Mouse (Mus musculus) limb, embryonic 15.5 days (tissue): ENCODE data around the gene Rbms3. TPM values are rescaled to one million over a fixed set of nuclear protein-coding genes. Genes with fewer than 3 reads are reported as not detected.

Experiments used
- ATAC-seq: fragments of 200-750 bp; cut with Nextera tagmentation; 2 replicates; pipeline ENCODE4 v1.8.0; 2017; ENCODE audit warnings: low read depth, moderate TSS enrichment; ENCODE audit not compliant: insufficient number of reproducible peaks, low FRiP score, low TSS enrichment
- H3K27ac ChIP-seq: fragments of 300-500 bp; sonication (generic); 2 replicates; pipeline ENCODE4 v1.5.1; 2015; ENCODE audit warnings: moderate library complexity, mild to moderate bottlenecking, inconsistent platforms
- H3K27me3 ChIP-seq: fragments of 300-500 bp; sonication (generic); 2 replicates; pipeline ENCODE4 v1.6.1; 2015; ENCODE audit warnings: inconsistent platforms
- H3K36me3 ChIP-seq: fragments of 300-500 bp; sonication (generic); 2 replicates; pipeline ENCODE4 v1.6.1; 2015; ENCODE audit warnings: inconsistent platforms
- H3K4me1 ChIP-seq: fragments of 300-500 bp; sonication (generic); 2 replicates; pipeline ENCODE4 v1.6.1; 2015; ENCODE audit warnings: inconsistent platforms
- H3K4me2 ChIP-seq: fragments of 300-500 bp; sonication (generic); 2 replicates; pipeline ENCODE4 v1.6.1; 2015; ENCODE audit warnings: mild to moderate bottlenecking, inconsistent platforms
- H3K4me3 ChIP-seq: fragments of 300-500 bp; sonication (generic); 2 replicates; pipeline ENCODE4 v1.5.1; 2015; ENCODE audit warnings: mild to moderate bottlenecking, inconsistent platforms
- H3K9ac ChIP-seq: fragments of 300-500 bp; sonication (generic); 2 replicates; pipeline ENCODE4 v1.6.1; 2015; ENCODE audit warnings: inconsistent platforms
- H3K9me3 ChIP-seq: fragments of 300-500 bp; sonication (generic); 2 replicates; pipeline ENCODE4 v1.6.1; 2016; ENCODE audit warnings: inconsistent platforms
- WGBS: fragments of 180-500 bp; shearing (Covaris S2); methylation state at CpG from one replicate; pipeline ENCODE4 v1.1.7; 2015; 5-methylcytosine and 5-hydroxymethylcytosine counted together
- polyA plus RNA-seq: library from polyadenylated mRNA; unstranded; fragments of >200 nt; fragmentation: Nextera tagmentation; extraction: Ambion mirVana; gene quantifications from 2 replicates; pipeline ENCODE4 v1.2.1, GENCODE M21; 2015

The Rbms3 gene
- polyA plus RNA-seq, 1 experiment from 2014 or later, result 99.4 TPM

DNA sequence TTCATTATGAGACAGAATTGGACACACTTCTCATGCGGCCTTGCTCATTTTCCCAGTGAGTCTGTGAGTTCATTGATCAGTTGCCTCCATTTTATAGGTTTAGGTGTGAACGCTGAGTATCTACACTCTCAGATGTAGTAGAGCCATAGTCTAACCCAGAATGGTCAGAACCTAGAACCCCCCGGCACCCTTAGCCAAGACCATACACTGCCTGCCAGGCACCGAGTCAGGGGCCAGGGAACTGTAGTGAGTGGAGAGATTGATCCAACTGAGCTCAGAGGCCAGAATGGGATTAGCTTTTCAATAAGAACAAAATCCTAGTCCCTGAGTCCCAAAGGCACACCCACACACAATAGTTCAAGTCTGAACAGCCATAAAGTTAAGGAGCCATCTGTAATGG, 475.1 kb downstream of the Rbms3 start:
- H3K27ac ChIP-seq, result peak overlapping the region; percentile 28; the same call in 1 of the 2 replicates

DNA sequence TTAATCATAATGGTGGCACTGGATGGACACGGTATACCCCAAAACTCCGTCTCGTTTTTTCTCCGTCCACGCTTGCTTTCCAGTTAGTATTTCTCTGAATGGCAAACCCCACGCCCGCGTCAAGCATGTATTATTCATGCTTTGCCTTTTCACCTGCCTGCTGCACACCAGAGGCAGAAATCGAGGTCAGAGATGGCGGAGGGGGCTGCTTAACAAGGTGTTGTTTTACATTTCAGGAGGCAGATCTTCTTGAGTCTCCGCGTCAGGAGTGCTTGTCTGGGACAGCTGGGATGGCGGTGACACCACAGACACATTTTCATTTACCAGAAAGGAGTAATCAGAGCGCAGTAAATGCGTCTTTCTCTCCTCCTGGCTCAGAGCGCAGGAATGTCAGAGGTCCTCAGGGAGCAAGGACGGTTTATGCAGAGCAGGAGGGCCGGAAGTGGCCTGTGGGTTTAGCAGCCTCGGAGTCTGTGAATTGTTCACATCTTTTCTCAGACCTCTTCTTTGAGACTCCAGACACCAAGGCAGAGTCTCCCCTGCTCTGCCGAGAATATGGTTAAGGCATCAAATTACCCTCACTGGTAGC, 475.9 kb downstream of the Rbms3 start:
- Histone ChIP-seq H3K9ac (no peak overlapping the region), H3K27me3 (no peaks in the 10 kb centered on the region), H3K36me3 (no peaks in the 10 kb centered on the region), H3K4me3 (no peak overlapping the region), H3K9me3 (no peaks in the 10 kb centered on the region), H3K4me1 (peaks cover 36% of the 10 kb centered on the region), H3K27ac (peak overlapping the region; percentile 33; the same call in 1 of the 2 replicates), H3K4me2 (peak overlapping the region; percentile 27)
- WGBS, result 33% methylated on average over 20 of the region's 20 CpGs
- 0 out of 2 replicates have a peak, but pooled peaks have one; percentile 48 for ATAC-seq

More for the DNA sequence above, 475.1 kb downstream of the Rbms3 start:
- Histone ChIP-seq H3K4me2 (no peak overlapping the region), H3K27me3 (no peaks in the 10 kb centered on the region), H3K4me1 (peaks cover 36% of the 10 kb centered on the region), H3K36me3 (no peaks in the 10 kb centered on the region), H3K9ac (no peak overlapping the region), H3K9me3 (no peaks in the 10 kb centered on the region), H3K4me3 (no peak overlapping the region)
- no peak for ATAC-seq
- WGBS, result 62% methylated on average over 4 of the region's 4 CpGs

DNA sequence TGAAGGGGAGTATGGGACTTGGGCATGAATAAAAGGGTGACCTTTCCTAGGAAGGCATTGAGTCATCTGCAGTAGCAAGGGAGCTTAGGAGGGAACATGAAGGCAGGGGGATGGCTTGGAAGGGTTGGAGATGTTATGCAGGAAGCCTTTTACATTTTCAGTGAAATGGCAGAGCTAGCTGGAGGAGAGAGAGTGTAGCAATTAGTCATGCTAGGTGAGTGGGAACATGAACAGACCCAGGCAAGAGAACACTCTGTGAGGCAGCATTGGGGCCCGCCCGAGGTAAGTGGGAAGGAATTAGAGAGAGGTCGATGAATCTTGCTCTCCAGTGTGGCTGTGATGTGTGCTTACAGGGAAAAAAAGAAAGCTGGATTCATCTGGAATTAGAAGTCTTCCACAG, 477.8 kb downstream of the Rbms3 start:
- no peak overlapping the region for H3K27ac ChIP-seq
- H3K4me3 ChIP-seq, result no peak overlapping the region

GRCm38 (mm10) chr9:117144057-117144723, 485.5 kb downstream of the Rbms3 start:
- no peak for ATAC-seq
- Histone ChIP-seq H3K27ac (peak overlapping the region; percentile 55), H3K9ac (no peak overlapping the region), H3K36me3 (no peaks in the 10 kb centered on the region), H3K4me1 (peaks cover 9% of the 10 kb centered on the region; the same call in 1 of the 2 replicates), H3K4me3 (no peak overlapping the region), H3K27me3 (no peaks in the 10 kb centered on the region), H3K9me3 (no peaks in the 10 kb centered on the region), H3K4me2 (no peak overlapping the region)
- 62% methylated on average over 7 of the region's 7 CpGs for WGBS

More for the DNA sequence above, 477.8 kb downstream of the Rbms3 start:
- 64% methylated on average over 3 of the region's 3 CpGs for WGBS
- Histone ChIP-seq H3K4me2 (no peak overlapping the region), H3K9me3 (no peaks in the 10 kb centered on the region), H3K27me3 (no peaks in the 10 kb centered on the region), H3K9ac (no peak overlapping the region), H3K36me3 (no peaks in the 10 kb centered on the region), H3K4me1 (peaks cover 33% of the 10 kb centered on the region)
- no peak for ATAC-seq

DNA sequence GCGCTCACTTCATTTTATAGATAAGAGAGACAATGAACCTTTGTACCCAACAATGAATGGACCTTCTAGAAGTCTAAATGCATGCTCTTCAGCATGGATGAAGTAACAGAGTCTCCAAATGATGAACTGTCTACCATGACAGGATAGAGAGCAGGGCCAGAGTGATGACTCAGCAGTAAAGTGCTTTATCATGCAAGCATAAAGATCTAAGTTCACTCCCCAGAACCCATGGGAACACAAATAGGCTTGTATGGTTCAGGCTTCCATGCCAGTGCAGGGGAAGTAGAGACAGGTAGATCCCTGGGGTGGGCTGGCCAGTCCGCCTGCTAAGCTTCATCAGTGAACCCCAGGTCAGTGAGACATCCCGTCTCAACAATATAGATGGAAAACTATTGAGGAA, 489.7 kb downstream of the Rbms3 start:
- Histone ChIP-seq H3K27me3 (no peaks in the 10 kb centered on the region), H3K9ac (no peak overlapping the region), H3K27ac (no peak overlapping the region), H3K4me2 (no peak overlapping the region), H3K36me3 (no peaks in the 10 kb centered on the region), H3K4me1 (peaks cover 9% of the 10 kb centered on the region; the same call in 1 of the 2 replicates), H3K9me3 (no peaks in the 10 kb centered on the region), H3K4me3 (no peak overlapping the region)
- no peak for ATAC-seq
- 92% methylated on average over 3 of the region's 3 CpGs for WGBS

GRCm38 (mm10) chr9:117136410-117136809, 493.3 kb downstream of the Rbms3 start:
- no peak overlapping the region for H3K4me2 ChIP-seq
- WGBS, result 75% methylated on average over 5 of the region's 5 CpGs
- H3K27me3 ChIP-seq, result no peaks in the 10 kb centered on the region
- H3K4me3 ChIP-seq, result no peak overlapping the region
- H3K27ac ChIP-seq, result no peak overlapping the region
- no peak overlapping the region for H3K9ac ChIP-seq
- H3K9me3 ChIP-seq, result no peaks in the 10 kb centered on the region
- no peak for ATAC-seq
- no peaks in the 10 kb centered on the region for H3K4me1 ChIP-seq
- no peaks in the 10 kb centered on the region for H3K36me3 ChIP-seq

- Histone ChIP-seq H3K36me3 (no peaks in the 10 kb centered on the region), H3K9me3 (no peaks in the 10 kb centered on the region), H3K27me3 (no peaks in the 10 kb centered on the region), H3K4me3 (no peak overlapping the region), H3K4me1 (no peaks in the 10 kb centered on the region), H3K4me2 (no peak overlapping the region), H3K9ac (no peak overlapping the region), H3K27ac (no peak overlapping the region)
- 40% methylated on average over 2 of the region's 2 CpGs for whole genome bisulfite sequencing
- no peak for ATAC-seq
Observed at GRCm38 (mm10) chr9:117134043-117134442, 495.7 kb downstream of the Rbms3 start.

DNA sequence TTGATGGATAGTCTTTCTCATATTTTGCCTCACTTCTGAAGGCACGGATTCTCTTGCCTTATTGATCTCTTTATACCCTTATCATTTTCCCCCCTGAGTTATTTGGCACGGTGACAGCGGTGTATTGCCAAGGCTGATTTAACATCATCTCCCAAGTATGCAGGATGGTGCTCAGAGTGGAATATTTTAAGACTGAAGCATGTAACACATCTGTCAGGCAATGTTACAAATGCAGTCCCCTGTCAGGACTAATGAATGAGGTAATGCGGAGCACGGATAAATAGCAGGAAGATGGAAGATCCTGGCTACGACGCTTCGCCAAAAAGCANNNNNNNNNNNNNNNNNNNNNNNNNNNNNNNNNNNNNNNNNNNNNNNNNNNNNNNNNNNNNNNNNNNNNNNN, 502.9 kb downstream of the Rbms3 start:
- H3K36me3 ChIP-seq, result no peaks in the 10 kb centered on the region
- 49% methylated on average over 8 of the region's 8 CpGs for whole genome bisulfite sequencing
- H3K4me1 ChIP-seq, result peaks cover 26% of the 10 kb centered on the region
- H3K4me3 ChIP-seq, result no peak overlapping the region
- no peak overlapping the region for H3K27ac ChIP-seq
- no peak overlapping the region for H3K4me2 ChIP-seq
- H3K9me3 ChIP-seq, result no peaks in the 10 kb centered on the region
- no peak overlapping the region for H3K9ac ChIP-seq
- no peaks in the 10 kb centered on the region for H3K27me3 ChIP-seq
- ATAC-seq, result 0 out of 2 replicates have a peak, but pooled peaks have one; percentile 30

DNA sequence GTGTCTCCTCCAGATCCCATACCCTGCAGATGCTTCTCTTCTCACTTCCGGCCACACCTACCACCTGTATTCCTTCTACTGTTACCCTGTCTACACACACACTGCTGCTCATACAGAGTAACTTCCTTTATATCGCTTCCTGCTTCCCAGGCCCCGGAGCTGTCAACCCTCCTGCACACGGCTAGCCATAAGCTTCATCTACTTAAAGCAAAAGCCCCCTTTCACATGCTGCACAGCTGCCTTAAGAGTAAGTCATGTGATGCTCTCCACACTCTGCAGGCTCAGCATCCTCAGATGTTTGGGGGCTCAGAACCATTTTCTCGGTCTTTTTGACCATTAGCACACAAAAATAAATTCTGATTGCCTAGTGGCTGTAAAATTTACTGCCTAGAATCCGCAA, 503.9 kb downstream of the Rbms3 start:
- no peak for ATAC-seq
- no peak overlapping the region for H3K4me3 ChIP-seq
- no peak overlapping the region for H3K9ac ChIP-seq
- no peaks in the 10 kb centered on the region for H3K36me3 ChIP-seq
- H3K9me3 ChIP-seq, result no peaks in the 10 kb centered on the region
- no peak overlapping the region for H3K27ac ChIP-seq
- 55% methylated on average over 6 of the region's 6 CpGs for WGBS
- no peaks in the 10 kb centered on the region for H3K27me3 ChIP-seq
- H3K4me2 ChIP-seq, result no peak overlapping the region
- peaks cover 26% of the 10 kb centered on the region for H3K4me1 ChIP-seq

DNA sequence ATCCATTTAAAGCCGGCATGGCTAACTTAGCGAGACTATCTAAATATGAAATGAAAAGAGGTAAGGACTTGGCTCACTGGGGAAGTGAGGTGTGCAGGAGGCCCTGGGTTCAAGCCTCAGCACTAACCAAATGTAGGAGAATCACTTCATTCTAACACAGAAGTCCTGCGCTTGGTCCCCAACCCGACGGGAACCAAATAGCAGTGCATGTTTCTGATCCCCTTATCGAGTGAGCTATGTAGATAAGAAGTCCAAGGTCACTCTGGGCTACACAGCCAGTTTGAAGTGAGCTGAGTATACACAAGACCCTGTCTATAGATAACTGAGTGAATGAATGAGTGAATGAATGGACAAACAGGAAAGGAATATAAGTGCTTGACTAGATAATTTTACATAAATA, 508.1 kb downstream of the Rbms3 start:
- H3K4me1 ChIP-seq, result peaks cover 18% of the 10 kb centered on the region; the same call in 1 of the 2 replicates
- H3K9me3 ChIP-seq, result no peaks in the 10 kb centered on the region
- H3K36me3 ChIP-seq, result no peaks in the 10 kb centered on the region
- no peak overlapping the region for H3K4me2 ChIP-seq
- no peak for ATAC-seq
- H3K4me3 ChIP-seq, result no peak overlapping the region
- no peak overlapping the region for H3K9ac ChIP-seq
- H3K27me3 ChIP-seq, result no peaks in the 10 kb centered on the region
- WGBS, result 90% methylated on average over 6 of the region's 6 CpGs
- H3K27ac ChIP-seq, result no peak overlapping the region

DNA sequence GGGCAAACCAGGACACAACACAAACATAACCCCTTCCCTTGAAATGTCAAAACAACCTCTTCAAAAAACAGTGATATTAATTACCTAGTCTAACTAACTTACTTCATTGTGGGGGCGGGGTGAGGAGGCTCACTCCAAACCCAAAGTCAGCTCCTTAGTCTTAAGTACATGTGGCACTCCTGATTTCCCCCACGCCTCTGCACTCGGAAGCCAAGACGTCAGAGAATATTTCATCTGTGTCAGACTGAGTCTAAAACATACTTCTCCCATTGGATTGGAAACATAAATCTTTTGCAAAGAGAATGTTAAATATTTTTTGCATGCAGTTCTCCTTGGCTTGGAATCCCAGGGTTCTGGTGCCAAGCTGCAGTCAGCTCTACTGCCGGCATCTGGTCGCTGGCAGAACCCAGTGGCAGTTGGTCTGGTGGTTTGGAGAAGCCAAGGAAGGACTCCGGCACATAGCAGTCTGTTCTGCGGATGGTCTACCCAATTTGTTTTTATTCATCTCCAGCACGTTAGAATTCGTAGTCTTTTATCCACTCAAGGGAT, 512.5 kb downstream of the Rbms3 start:
- no peak for ATAC-seq
- H3K4me2 ChIP-seq, result no peak overlapping the region
- WGBS, result 58% methylated on average over 10 of the region's 10 CpGs
- peak overlapping the region; percentile 44 for H3K27ac ChIP-seq
- H3K27me3 ChIP-seq, result no peaks in the 10 kb centered on the region
- H3K4me3 ChIP-seq, result no peak overlapping the region
- no peaks in the 10 kb centered on the region for H3K36me3 ChIP-seq
- no peaks in the 10 kb centered on the region for H3K9me3 ChIP-seq
- no peak overlapping the region for H3K9ac ChIP-seq
- H3K4me1 ChIP-seq, result peaks cover 20% of the 10 kb centered on the region

- no peaks in the 10 kb centered on the region for H3K27me3 ChIP-seq
- WGBS, result 72% methylated on average over 2 of the region's 2 CpGs
- H3K9ac ChIP-seq, result no peak overlapping the region
- no peak overlapping the region for H3K4me3 ChIP-seq
- no peaks in the 10 kb centered on the region for H3K36me3 ChIP-seq
- ATAC-seq, result no peak
- H3K4me2 ChIP-seq, result no peak overlapping the region
- H3K4me1 ChIP-seq, result peaks cover 20% of the 10 kb centered on the region
- no peak overlapping the region for H3K27ac ChIP-seq
- H3K9me3 ChIP-seq, result no peaks in the 10 kb centered on the region
Observed at GRCm38 (mm10) chr9:117115609-117116008, 514.1 kb downstream of the Rbms3 start.
